Mouse (Mus musculus): ENCODE data around the gene Gmeb2.

GRCm38 (mm10) chr2:181224994-181225393 is 62.8 kb downstream of the Gmeb2 start:
- TF ChIP-seq TAL1 (IDR thresholded peaks at IDR 0.05; ENCODE audit: low read length) (no peak), GATA1 (IDR thresholded peaks at IDR 0.05; ENCODE audit: low read length) (no peak)
